Mouse (Mus musculus) CD4-positive, CD25-positive, alpha-beta regulatory T cell, adult 2 months (primary cell): ENCODE measurements around the gene Camsap2.

Experiments
- DNase-seq: peaks from one replicate; pipeline ENCODE4 v3.0.0-alpha.2; 2012; ENCODE audit warnings: low read depth, low spot score

The Camsap2 gene

DNA sequence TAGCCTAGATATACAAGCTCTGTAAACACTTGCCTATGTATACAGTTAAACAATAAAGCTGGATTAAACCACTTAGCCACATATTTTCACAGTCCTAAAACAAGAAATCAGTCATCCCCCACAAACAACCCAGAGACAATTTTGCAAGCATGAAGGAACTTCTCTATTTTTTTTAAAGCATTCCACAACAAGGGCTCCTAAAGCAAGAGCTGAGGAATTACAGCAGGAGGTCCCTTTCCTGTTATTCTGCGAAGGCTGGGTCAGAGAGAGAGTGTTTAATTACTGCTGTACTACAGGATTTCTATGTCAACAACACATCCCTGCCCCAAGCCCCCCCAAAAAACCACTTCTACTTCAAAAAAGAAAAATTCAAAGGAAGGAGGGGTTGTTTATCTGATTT lies 1.6 kb downstream of the Camsap2 start:
- DNase-seq = no peak

DNA sequence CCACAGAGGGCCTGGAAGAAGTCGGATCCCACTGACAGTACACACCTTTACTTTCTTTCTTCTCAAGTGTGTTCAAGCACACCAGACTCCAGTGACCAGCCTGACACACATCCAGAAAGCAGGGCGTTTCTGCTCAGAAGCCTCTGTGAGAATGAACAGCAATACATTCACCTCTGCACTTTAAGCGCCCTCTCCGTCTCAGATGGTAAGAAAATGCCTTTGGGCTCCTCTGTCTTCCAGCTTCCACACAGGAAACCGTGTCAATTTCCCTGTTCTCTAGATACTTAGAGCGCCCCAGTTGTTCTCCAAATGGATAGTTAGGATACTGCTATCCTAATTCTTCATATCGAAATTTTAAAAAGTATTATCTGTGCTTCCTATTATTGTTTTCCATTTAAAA lies 2.2 kb downstream of the Camsap2 start:
- no peak for DNase-seq

DNA sequence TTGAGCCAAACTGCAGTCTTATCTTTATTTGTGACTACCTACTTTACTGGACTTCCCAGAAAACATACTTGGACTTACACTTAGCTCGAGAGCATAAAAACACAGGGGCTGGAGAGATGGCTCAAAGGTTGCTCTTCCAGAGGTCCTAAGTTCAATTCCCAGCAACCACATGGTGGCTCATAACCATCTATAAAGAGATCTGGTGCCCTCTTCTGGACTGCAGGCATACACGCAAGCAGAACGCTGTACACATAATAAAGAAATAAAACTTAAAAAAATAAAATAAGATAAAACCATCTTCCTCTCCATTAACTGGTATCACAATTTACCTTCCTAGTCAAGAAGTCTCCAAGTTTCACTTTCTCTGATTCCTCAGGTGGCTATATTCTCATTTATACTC lies 5.4 kb downstream of the Camsap2 start:
- peak; percentile 21 for DNase-seq

DNA sequence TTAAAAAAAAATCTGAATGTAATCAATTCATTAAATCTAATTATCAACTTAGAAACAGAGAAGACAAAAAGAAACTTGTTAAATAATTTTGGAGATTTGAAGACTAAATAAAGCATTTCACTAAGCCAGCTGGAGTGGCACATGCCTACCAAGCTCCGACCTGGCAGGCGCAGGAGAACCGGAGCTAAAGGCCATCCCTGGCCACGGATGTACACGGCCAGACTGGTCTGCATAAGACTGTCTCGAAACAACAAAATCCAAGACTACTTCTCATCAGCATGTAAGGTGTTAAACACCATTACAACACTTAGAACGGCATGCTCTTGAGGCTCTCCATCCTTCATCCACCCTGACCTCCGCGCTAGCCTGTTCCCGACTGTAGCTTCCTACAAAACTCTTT lies 11.2 kb downstream of the Camsap2 start:
- no peak for DNase-seq

DNA sequence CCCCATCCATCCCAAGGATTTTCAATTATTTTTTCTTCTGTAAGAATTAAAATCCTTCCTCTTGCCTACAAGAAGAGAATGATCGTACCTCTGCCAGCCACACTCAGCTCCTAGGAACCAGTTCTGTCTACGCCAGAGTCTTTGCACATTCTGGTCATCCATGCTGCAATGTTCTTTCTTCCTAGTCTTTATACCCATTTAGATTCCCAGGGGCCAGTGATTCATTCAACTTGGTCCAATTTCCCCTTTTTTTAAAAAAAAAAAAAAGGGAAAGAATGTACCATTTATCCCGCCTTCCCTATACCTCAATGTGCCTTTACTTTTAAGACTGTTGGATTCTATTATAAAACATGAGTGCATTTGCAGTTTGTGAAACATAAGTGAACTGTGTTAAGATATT lies 12.4 kb downstream of the Camsap2 start:
- no peak for DNase-seq

DNA sequence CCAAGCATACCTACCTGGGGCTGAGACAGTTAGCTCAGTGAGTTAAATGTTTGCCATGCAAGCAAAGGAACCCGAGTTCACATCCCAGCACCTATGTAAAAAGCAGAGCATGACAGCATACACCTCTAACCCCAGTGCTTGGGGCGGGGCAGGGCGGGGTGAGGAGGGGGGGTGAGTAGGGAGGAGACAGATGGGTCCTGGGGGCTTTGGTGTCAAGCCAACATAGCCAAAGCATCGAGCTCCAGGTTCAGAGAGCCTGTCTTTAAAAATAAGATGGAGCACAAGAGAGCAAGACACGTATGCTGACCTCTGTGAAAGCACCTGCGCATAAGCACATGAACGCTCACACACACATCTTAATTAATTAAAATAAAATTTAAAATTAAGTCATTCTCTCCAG lies 12.8 kb downstream of the Camsap2 start:
- DNase-seq = no peak

DNA sequence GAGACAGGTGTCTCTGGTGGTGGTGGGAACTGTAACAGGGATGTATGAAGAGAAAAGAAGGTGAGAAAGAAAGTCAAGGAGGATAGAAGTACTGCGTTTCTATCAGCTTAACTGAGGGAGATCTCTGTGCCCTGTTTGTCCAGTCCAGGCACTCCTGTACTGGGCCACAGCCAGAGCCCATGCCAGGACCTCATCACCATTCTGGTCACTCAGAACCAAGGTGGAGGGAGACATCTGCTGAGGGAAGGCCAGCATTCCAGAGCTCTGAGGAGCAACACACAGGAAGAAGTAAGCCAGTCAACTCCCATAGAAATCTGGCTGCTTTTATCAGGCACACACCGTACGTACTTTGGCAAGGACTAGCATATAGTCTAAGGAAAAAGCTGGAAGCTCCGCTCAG lies 14.1 kb downstream of the Camsap2 start:
- no peak for DNase-seq

DNA sequence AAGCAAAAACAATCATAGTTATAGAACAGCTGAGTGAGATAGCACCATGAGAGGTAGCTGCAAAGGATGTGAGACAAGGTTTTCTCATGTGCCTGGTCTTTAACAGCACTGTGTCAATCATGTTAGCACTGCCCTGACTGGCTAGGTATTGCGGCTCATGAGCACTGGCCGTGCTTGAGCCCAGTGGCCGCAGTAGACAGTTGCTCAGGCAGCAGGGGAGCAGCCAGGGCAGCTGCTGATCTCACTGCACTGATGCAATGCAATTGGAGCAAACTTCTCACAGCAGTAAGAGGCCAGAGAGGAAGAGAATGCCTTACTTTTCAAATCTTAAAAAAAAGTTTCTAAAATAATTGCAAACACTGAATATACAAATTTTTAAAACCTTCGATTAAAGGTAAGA lies 16.5 kb downstream of the Camsap2 start:
- no peak for DNase-seq

DNA sequence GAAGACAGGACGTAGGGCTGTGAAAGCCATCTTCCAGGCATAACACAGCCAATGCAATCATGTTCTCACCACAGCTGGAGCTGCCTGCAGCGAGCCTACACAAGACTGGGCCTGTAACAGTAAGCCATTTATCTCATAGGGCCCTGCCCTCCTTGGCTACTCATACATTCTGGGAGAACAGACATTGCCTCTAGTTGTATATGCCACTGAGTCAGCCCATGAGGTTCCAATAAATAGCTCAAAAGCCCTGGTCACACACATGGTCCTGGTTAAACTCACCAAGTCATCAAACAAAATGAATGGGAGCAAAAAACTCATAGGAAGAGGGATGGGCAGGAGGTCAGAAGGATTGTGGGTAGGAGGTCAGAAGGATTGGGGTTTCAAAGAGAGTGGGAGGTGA lies 17.3 kb downstream of the Camsap2 start:
- DNase-seq = no peak

DNA sequence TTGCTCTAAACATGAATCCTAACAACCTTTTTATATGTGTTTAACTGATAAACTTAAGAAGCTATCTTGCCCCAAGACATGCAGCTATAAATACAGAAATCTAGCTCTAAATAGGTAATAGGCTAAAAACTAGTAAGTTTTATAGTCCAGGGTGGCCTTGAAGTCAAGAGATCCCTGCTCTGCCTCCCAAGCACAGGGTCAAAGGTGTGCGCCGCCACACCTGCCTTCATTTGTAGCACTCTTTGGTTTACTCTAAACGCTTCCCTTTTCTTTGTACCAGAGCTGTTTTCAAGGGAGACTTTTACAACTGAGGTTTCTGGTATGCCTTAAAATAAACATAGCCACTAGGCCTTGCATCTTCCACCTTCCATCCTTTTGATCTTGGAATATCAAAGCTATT lies 18.3 kb downstream of the Camsap2 start:
- no peak for DNase-seq

DNA sequence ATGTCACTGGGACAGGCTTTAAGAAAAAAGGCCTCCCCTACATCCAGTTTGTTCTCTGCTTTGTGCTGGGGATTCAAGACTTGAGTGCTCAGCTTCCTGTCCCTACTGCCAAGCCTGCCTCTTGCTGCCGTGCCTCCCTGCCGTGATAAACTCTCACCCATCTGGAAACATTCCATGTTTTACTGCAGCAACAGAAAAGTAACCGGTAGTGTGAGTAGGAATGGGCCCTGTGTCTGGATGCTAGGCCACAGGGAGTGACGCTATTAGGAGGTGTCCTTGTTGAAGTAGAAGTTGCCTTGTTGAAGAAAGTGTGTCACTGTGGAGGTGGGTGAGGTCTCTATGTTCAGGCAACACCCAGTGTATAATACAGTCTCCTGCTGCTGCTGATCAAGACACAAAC lies 20.0 kb downstream of the Camsap2 start:
- no peak for DNase-seq

DNA sequence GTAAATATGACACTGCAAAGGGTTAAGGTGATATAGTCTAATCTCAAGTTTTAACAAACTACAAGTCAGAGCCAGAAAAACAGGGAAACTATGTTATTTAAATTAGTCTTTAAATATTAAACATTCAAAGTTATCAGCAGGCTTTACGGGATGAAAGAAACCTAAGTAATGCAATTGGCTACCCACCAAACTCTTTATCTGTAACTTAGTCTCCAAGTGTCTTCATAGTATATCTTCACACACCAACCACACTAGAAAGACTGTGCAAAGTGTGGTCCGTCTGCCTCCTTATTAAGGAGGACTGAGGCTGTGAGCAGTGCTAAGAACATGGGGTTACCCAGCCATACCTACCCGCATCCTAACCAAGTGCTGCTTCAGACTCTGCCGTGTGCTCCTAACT lies 23.6 kb downstream of the Camsap2 start:
- DNase-seq = no peak

DNA sequence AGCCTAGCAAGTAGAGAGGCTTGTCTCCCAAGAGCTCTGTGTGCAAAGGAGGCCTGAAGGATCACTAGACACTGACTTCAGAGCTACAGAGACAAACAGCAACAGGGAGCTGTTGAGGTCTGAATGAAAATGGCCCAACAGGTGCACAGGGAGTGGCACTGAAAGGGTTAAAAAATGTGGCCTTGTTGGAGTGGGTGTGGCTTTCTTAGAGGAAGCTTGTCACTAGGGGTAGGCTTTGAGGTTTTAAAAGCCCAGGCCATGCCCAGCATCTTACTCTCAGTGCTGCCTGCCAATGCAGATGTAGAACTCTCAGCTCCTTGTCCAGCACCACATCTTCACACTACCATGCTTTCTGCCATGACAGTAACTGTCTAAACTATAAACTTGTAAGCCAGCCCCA lies 29.6 kb downstream of the Camsap2 start:
- no peak for DNase-seq

DNA sequence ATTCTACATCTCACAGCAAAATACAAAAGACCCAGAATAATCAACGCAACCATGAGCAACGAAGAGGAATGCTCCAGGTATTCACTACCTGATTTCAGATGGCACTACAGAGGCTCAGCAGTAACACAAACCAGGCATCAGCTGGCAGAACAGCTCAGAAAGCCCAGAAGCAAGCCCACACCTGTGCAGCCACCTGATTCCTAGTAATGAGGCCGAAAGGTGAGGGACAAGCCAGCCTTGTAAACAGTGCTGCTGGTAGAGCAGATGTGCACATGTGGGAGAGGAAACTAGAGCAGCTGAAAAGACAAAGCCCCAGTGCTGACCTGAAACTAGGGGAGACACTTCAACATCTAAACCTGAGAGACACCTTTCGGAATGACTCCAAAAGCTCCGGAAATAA lies 36.7 kb downstream of the Camsap2 start:
- no peak for DNase-seq

DNA sequence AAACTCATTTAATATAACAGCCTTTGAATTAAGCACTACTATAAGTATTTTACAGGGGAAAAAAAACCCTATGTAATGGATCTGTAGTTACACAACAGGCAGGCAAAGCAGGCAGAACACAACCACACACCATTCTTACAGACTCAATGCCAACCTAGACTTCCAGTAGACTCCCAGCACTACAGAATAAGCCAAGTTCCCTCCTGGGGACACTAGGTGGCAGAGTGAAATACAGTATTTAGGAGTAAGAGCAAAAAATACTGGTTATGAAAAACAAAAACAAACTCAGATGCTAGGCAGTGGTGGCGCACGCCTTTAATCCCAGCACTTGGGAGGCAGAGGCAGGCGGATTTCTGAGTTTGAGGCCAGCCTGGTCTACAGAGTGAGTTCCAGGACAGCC lies 39.5 kb downstream of the Camsap2 start:
- DNase-seq = peak; percentile 62

DNA sequence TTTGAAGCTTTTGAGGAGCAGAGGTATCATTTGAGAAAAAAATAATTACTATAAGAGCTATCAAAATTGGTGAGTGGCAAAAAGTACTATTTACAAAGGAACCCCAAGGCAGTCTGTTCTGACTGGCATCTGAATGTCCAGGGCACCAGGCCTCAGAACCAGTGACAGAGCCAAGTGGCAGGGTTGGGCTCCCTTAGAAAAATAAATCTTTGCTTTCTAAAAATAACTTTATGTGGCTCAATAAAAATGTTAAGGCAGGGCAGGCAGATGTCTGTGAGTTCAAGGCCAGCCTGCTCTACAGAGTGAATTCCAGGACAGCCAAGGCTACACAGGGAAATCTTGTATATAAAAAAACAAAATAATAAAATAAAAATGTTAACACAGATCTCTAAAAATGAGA lies 51.9 kb downstream of the Camsap2 start:
- DNase-seq = no peak

DNA sequence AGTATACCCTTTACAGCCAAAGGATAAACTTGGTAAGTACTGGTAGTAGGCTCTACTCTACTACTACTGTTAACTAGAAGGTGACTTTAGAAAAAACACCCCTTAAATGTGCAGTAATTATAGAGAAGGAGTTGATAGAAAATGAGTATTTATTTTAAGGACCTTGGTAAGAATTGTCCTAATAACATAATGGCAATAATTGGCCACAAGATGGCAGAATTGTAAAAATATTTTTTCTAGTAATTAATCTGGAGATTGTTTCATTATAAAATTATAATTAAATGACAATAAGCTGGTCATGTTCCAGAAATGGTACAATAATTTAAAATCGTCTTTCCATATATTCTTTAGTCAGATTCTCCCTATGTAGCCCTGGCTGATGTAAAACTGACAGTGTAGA lies 56.1 kb downstream of the Camsap2 start:
- DNase-seq = peak; percentile 7

DNA sequence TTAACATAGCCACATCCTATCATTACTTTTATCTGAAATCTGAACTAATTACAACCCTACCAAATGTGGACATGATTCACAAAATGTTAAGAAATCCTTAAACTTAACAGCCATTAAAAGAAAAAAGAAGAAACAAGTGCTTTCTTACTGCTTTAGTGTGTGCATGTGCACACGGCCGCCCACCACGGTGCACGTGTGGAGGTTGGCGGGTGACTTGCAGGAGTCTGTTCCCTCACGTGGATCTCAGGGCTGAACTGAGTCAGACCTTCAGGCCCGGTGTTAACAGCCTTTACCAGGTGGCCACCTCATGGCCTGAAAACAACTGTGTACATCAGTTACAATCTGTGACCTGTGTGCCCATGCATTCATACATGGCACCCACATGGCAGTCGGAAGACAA lies 68.5 kb downstream of the Camsap2 start:
- no peak for DNase-seq

DNA sequence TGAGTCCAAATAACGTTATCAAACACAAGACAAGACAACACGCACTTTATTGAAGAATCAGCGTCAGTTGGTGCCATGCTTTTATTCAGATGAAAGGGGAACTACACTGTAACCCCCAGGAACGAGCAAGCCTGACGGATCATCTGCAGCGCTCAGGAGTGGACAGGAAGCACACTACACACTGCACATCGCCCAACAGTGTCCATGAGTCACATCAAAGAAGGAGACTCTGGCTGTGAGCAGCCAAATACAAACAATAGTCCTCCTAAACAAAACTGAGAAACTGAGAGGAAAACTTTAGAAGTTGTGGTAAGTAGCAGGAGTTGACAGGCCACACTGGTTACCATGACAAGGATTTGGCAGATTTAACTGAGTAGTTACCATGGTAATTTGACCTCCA lies 77.7 kb downstream of the Camsap2 start:
- DNase-seq = no peak

DNA sequence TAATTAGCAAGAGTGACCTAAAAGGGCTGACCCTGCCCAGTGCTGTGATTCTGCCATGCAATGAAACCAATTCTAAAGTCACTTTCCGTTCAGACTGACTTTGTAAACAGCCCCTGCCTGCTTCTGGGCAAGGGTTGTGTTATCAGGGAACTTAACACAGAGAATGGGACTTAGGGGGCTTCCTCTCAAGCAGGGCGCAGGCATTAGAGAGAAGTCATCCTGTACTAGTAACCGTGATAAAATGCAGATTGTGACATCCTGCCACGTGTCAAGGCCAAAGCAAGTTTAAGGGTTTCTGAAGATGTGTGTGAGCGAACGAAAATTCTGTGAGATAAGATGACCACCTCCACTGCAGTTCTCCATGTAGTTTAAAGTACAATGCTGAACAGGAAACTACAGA lies 79.8 kb downstream of the Camsap2 start:
- no peak for DNase-seq

DNA sequence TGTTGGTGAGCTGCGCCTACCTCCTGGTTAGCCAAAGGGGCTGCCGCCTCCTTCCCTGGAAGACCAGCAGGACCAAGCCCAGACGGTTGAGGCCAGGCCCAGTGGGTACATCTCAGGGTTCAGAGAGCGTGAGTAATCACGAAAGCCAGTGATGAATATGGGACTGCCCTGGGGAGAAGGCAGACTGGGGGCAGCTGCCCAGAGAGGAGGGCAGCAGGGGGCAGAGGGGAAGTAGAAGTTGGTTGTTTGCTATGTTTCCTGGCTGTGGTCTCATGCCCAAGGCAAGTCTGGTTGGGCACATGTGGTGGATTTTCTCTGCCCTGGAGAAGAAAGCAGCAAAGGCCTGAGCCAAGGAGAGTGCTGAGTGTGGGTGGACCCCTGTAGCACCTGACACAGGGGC lies 82.5 kb downstream of the Camsap2 start:
- no peak for DNase-seq

DNA sequence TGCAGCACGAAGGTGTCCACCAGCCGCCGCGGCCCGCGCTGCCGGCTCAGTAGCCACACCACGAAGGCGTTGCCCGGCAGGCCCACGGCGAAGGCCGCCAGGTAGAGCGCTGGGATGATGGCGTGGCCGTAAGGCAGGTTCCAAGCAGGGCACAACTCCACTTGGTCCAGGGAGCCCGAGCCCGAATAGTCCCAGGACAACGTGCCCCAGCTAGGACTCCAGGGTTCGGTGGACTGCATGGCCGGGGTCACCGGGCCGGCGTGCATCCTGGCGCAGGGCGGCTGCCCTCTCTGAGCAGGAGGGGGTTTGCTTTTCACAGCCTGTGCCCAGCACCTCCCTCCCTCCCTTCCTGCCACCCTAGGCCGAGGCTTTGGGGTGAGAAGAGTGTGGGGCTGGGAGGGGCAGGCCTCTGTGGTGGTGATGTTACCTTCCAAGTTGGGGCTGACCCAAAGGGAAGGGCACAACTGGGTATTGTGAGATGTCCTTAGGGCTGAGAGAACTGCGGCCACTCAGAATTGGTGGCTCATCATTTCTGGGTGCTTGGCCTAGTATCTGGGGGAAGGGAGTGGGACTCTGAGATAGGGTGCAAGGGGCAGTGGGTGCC lies 85.2 kb downstream of the Camsap2 start, which contains the start of gene Gpr25:
Gpr25 (minus strand) TSS at position 239 of the 604 bp plus-strand sequence.
- DNase-seq = no peak

DNA sequence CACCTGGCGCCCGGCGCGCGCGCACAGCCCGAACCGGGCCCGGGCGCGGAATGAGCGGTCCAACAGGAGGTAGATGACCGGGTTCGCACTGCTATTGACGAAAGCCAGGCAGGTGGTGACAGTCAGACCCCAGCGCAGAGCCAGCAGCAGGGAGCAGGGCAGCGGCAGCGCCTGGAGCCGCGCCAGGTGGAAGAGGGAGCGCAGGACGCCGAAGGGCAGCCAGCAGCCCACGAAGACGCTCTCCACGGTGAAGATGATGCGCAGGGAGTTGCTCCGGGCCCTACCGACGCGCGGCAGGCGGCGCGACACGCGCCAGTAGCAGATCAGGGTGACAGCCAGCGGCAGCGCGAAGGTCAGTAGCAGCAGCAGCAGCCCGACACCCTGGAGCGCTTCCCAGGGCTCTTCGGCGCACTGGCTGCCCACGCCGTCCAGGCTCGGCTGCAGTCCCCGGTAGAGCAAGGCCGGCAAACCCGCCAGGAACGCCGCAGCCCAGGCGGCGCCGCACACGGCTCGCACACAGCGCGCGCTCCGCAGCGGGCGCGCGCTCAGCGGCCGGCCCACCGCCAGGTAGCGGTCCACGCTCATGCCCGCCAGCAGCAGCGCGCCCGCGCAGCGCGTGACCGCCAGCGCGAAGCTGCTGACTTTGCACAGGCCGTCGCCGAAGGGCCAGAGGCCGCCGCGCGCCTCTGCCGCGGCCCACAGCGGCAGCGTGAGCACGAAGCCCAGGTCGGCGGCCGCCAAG lies 85.8 kb downstream of the Camsap2 start:
- peak; percentile 39 for DNase-seq

DNA sequence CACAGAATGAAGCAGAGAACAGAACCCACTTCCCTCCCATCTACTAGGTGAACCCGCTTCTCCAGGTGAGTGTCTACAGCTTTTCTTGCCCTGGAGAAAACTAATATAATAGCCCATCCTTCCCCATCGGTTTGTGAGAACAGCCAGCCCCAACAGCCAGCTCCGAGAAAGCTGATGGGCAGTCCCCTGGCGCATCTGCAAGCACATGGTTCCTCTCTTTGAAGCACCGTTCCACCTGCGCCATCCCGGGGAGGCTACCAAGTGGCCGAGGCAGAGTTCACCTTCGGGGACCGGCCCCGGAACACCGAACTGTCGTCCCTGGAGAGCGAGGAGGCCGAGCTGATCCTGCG lies 86.4 kb downstream of the Camsap2 start:
- DNase-seq = no peak
